Mouse (Mus musculus) myocyte (in vitro differentiated cells): Measurements from ENCODE around the gene Plvap.

Experiments used
- CEBPB ChIP-seq: IDR thresholded peaks from 2 replicates; pipeline ENCODE4 v1.6.1; 2011; ENCODE audit warnings: mild to moderate bottlenecking, moderate library complexity; ENCODE audit not compliant: poor library complexity, insufficient read depth, severe bottlenecking
- MAX ChIP-seq: IDR thresholded peaks from one replicate; pipeline ENCODE4 v1.6.1; 2011; ENCODE audit warnings: low read depth, mild to moderate bottlenecking, control low read depth
- POLR2A ChIP-seq: IDR thresholded peaks from one replicate; pipeline ENCODE4 v1.6.1; 2011; ENCODE audit warnings: low read depth, mild to moderate bottlenecking, control low read depth, moderate library complexity; ENCODE audit not compliant: insufficient read length
- POLR2AphosphoS2 ChIP-seq: IDR thresholded peaks from one replicate; pipeline ENCODE4 v1.6.1; 2011; ENCODE audit warnings: low read depth, control low read depth; ENCODE audit not compliant: insufficient read length
- REST ChIP-seq: IDR thresholded peaks from one replicate; pipeline ENCODE4 v1.6.1; 2011; ENCODE audit warnings: mild to moderate bottlenecking, control low read depth, moderate library complexity; ENCODE audit not compliant: insufficient read depth, insufficient read length
- SRF ChIP-seq: IDR thresholded peaks from one replicate; pipeline ENCODE4 v1.6.1; 2011; ENCODE audit warnings: low read depth; ENCODE audit not compliant: control insufficient read depth, insufficient read length

DNA sequence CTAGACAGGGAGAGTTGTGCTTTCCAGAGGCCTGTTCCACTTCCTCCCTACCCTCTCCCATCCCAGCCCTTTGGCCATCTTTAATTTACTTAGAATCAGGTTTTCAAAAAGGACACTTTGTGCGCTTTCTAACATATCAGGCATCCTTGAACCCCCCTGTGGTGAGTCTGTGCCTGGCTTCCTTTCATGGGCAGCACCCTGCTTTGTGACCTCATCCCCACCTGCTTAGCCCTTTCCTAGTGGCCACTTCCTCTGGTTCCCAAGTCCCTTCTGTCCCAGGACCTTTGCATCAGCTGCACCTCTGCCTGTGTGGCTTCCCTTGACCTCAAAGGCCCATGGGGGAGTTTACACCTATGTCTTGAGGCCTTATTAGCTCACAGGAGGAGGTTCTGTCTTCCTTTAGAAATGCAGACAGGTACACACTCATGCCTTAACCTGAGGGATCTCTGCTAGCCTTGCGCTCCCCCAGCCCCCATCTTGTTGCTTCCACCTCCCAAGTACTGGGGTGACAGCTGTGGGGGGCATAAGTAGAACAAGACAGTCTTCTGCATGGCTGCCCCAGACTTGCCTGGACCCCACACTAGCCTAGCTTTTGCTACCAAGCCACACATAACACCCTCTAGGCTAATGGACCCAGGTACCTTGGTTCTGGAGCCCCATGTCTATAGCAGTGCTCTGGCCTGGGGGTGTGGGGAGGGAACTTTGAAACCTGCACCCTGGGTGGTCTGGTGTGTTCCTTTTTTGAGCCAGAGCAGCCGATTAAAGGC, 41.2 kb downstream of the Plvap start:
- TF ChIP-seq POLR2A (no peak), CEBPB (no peak), MAX (no peak), SRF (no peak), POLR2AphosphoS2 (no peak), REST (no peak)
